Mouse (Mus musculus) frontal cortex, postnatal 36 days (tissue): ENCODE data around the gene Iqcm.
"Not testable (repeated sequence)": the region's sequence is repeated elsewhere in the genome, so short reads cannot be mapped to it uniquely, and the experiment has no call there.

Experiments used
- DNase-seq, 2 experiments: peaks; one replicate each; pipeline ENCODE4 v3.0.0; 2022; ENCODE audit warnings: low spot score in 2 of 2

The Iqcm gene

GRCm38 (mm10) chr8:75448394-75448793 lies at the start of gene Iqcm:
Iqcm (plus strand) TSS chr8:75448694.
- no peak for DNase-seq

- no peak for DNase-seq
Measured at GRCm38 (mm10) chr8:75406489-75406888, 42.0 kb upstream of the Iqcm start, which contains the start of gene Gm10358. Gm10358 (minus strand) TSS chr8:75406589.

- DNase-seq = not testable (repeated sequence)
Measured at GRCm38 (mm10) chr8:75415696-75416095, 32.8 kb upstream of the Iqcm start.

GRCm38 (mm10) chr8:75476756-75477155 lies 28.3 kb downstream of the Iqcm start:
- no peak for DNase-seq

- DNase-seq = no peak
Measured at GRCm38 (mm10) chr8:75489035-75489678, 40.7 kb downstream of the Iqcm start.

GRCm38 (mm10) chr8:75509299-75509698 lies 60.8 kb downstream of the Iqcm start:
- no peak for DNase-seq

GRCm38 (mm10) chr8:75513786-75514185 lies 65.3 kb downstream of the Iqcm start:
- DNase-seq = no peak

- no peak for DNase-seq
Measured at GRCm38 (mm10) chr8:75549284-75549683, 100.8 kb downstream of the Iqcm start.

- no peak for DNase-seq
Measured at GRCm38 (mm10) chr8:75596281-75596680, 147.8 kb downstream of the Iqcm start.

- DNase-seq = no peak
Measured at GRCm38 (mm10) chr8:75642958-75643357, 194.5 kb downstream of the Iqcm start.

GRCm38 (mm10) chr8:75659287-75659686 lies 210.8 kb downstream of the Iqcm start:
- peak; percentile 33 to 71 for DNase-seq

- DNase-seq = no peak
Measured at GRCm38 (mm10) chr8:75746561-75746960, 298.1 kb downstream of the Iqcm start.

GRCm38 (mm10) chr8:75755596-75755995 lies 307.1 kb downstream of the Iqcm start:
- no peak for DNase-seq

- DNase-seq = no peak
Measured at GRCm38 (mm10) chr8:75828468-75829132, 380.1 kb downstream of the Iqcm start.

- no peak for DNase-seq
Measured at GRCm38 (mm10) chr8:75835245-75835644, 386.8 kb downstream of the Iqcm start.

GRCm38 (mm10) chr8:75917603-75918344 lies 469.3 kb downstream of the Iqcm start:
- DNase-seq = no peak

GRCm38 (mm10) chr8:75949166-75949565 lies 500.7 kb downstream of the Iqcm start:
- DNase-seq = peak in 1 of 2 experiments; percentile 22

- DNase-seq = no peak
Measured at GRCm38 (mm10) chr8:75956016-75956415, 507.5 kb downstream of the Iqcm start.

- peak; percentile 11 to 15 for DNase-seq
Measured at GRCm38 (mm10) chr8:76018501-76018900, 570.0 kb downstream of the Iqcm start.
